Mouse (Mus musculus) ES-Bruce4 (cell line): ENCODE measurements at regions not wholly inside any gene's neighbourhood (a gene's known extent, or its start where the extent isn't known, plus 50 kb on each side); places are given as distances from the start of the nearest gene placed in this dataset.

Source experiments
- CTCF ChIP-seq: IDR thresholded peaks from one replicate; pipeline ENCODE4 v1.8.1; 2011; ENCODE audit warnings: low read depth, low read length
- EP300 ChIP-seq: IDR thresholded peaks from 2 replicates; pipeline ENCODE4 v1.6.1; 2011; ENCODE audit warnings: low read depth, low read length; ENCODE audit not compliant: insufficient read depth

- TF ChIP-seq EP300 (no peak), CTCF (no peak)
These were observed 1550.2 kb upstream of the Acvr2a start for GRCm38 (mm10) chr2:47263690-47264089.
